Mouse (Mus musculus): ENCODE measurements around the gene Slc44a2. TPM values are rescaled to one million over a fixed set of nuclear protein-coding genes. Genes with fewer than 3 reads are reported as not detected.
A peak's percentile ranks its signal among the peaks of the same experiment; 100 is the strongest.

The Slc44a2 gene
- 53.9 and 58.6 TPM in 2 replicates for polyA plus RNA-seq (2014; fragmentation: Nextera tagmentation; extraction: Ambion mirVana)

- H3K27ac ChIP-seq (ENCODE audit: low read depth, low read length): peak within 1 kb of the TSS; percentile 11; the same call in 1 of the 2 replicates
These were observed at the start of gene Slc44a2 for GRCm38 (mm10) chr9:21320619-21321512. Gene Slc44a2, plus strand, starts transcription at chr9:21320698.

GRCm38 (mm10) chr9:21272391-21272790 is 48.1 kb upstream of the Slc44a2 start:
- H3K9ac ChIP-seq (ENCODE audit: low read length): no peak overlapping the region
- no peak overlapping the region for H3K4me2 ChIP-seq
- no peaks in the 10 kb centered on the region for H3K27me3 ChIP-seq (ENCODE audit: control insufficient read depth, insufficient read depth, low read length)
- H3K9me3 ChIP-seq (ENCODE audit: control insufficient read depth, low read length): no peaks in the 10 kb centered on the region
- WGBS: 91% methylated on average over 9 of the region's 9 CpGs
- H3K4me3 ChIP-seq (ENCODE audit: low read depth, low read length): no peak overlapping the region
- DNase-seq (ENCODE audit: low spot score, missing footprints) (no peak), ATAC-seq (ENCODE audit: low FRiP score) (no peak)
- no peak overlapping the region for H3K27ac ChIP-seq (ENCODE audit: low read depth, low read length)
- H3K4me1 ChIP-seq (ENCODE audit: control insufficient read depth, insufficient read depth, low read length): no peaks in the 10 kb centered on the region
- peaks cover 40% of the 10 kb centered on the region for H3K36me3 ChIP-seq (ENCODE audit: control insufficient read depth, insufficient read depth, low read length)

More at GRCm38 (mm10) chr9:21320619-21321512, at the start of gene Slc44a2:
- H3K4me2 ChIP-seq: peak within 1 kb of the TSS; percentile 96
- under 1% methylated on average over 52 of the region's 52 CpGs for WGBS
- no peaks in the 10 kb centered on the region for H3K9me3 ChIP-seq (ENCODE audit: control insufficient read depth, low read length)
- ATAC-seq (ENCODE audit: low FRiP score) (peak; percentile 97), DNase-seq (ENCODE audit: low spot score, missing footprints) (peak; percentile 100)
- peaks cover 11% of the 10 kb centered on the region for H3K4me1 ChIP-seq (ENCODE audit: control insufficient read depth, insufficient read depth, low read length)
- H3K9ac ChIP-seq (ENCODE audit: low read length): peak within 1 kb of the TSS; percentile 81
- H3K27me3 ChIP-seq (ENCODE audit: control insufficient read depth, insufficient read depth, low read length): no peaks in the 10 kb centered on the region
- H3K4me3 ChIP-seq (ENCODE audit: low read depth, low read length): peak within 1 kb of the TSS; percentile 66
- peaks cover 3% of the 10 kb centered on the region; the same call in 1 of the 2 replicates for H3K36me3 ChIP-seq (ENCODE audit: control insufficient read depth, insufficient read depth, low read length)

- Histone ChIP-seq H3K4me2 (no peak overlapping the region), H3K9me3 (ENCODE audit: control insufficient read depth, low read length) (no peaks in the 10 kb centered on the region), H3K9ac (ENCODE audit: low read length) (no peak overlapping the region), H3K36me3 (ENCODE audit: control insufficient read depth, insufficient read depth, low read length) (peaks cover 41% of the 10 kb centered on the region), H3K4me3 (ENCODE audit: low read depth, low read length) (no peak overlapping the region), H3K27ac (ENCODE audit: low read depth, low read length) (no peak overlapping the region), H3K27me3 (ENCODE audit: control insufficient read depth, insufficient read depth, low read length) (no peaks in the 10 kb centered on the region), H3K4me1 (ENCODE audit: control insufficient read depth, insufficient read depth, low read length) (no peaks in the 10 kb centered on the region)
- DNase-seq (ENCODE audit: low spot score, missing footprints): no peak
- no peak for ATAC-seq (ENCODE audit: low FRiP score)
- WGBS: 92% methylated on average over 8 of the region's 8 CpGs
These were observed 47.4 kb upstream of the Slc44a2 start for GRCm38 (mm10) chr9:21273094-21273493.

GRCm38 (mm10) chr9:21273520-21274228 is 46.8 kb upstream of the Slc44a2 start:
- no peak for ATAC-seq (ENCODE audit: low FRiP score)
- Histone ChIP-seq H3K36me3 (ENCODE audit: control insufficient read depth, insufficient read depth, low read length) (peaks cover 43% of the 10 kb centered on the region), H3K4me2 (no peak overlapping the region), H3K27ac (ENCODE audit: low read depth, low read length) (no peak overlapping the region), H3K4me3 (ENCODE audit: low read depth, low read length) (no peak overlapping the region), H3K27me3 (ENCODE audit: control insufficient read depth, insufficient read depth, low read length) (no peaks in the 10 kb centered on the region), H3K9me3 (ENCODE audit: control insufficient read depth, low read length) (no peaks in the 10 kb centered on the region), H3K4me1 (ENCODE audit: control insufficient read depth, insufficient read depth, low read length) (no peaks in the 10 kb centered on the region), H3K9ac (ENCODE audit: low read length) (no peak overlapping the region)
- 84% methylated on average over 7 of the region's 7 CpGs for WGBS
- DNase-seq (ENCODE audit: low spot score, missing footprints): no peak

- Histone ChIP-seq H3K9ac (ENCODE audit: low read length) (no peak overlapping the region), H3K27ac (ENCODE audit: low read depth, low read length) (no peak overlapping the region), H3K4me2 (no peak overlapping the region), H3K27me3 (ENCODE audit: control insufficient read depth, insufficient read depth, low read length) (no peaks in the 10 kb centered on the region), H3K4me3 (ENCODE audit: low read depth, low read length) (no peak overlapping the region), H3K36me3 (ENCODE audit: control insufficient read depth, insufficient read depth, low read length) (peaks cover 44% of the 10 kb centered on the region), H3K4me1 (ENCODE audit: control insufficient read depth, insufficient read depth, low read length) (no peaks in the 10 kb centered on the region), H3K9me3 (ENCODE audit: control insufficient read depth, low read length) (no peaks in the 10 kb centered on the region)
- ATAC-seq (ENCODE audit: low FRiP score): no peak
- DNase-seq (ENCODE audit: low spot score, missing footprints): no peak
- 92% methylated on average over 3 of the region's 3 CpGs for WGBS
These were observed 46.2 kb upstream of the Slc44a2 start for GRCm38 (mm10) chr9:21274336-21274735.

GRCm38 (mm10) chr9:21275013-21275710 is 45.3 kb upstream of the Slc44a2 start:
- 84% methylated on average over 7 of the region's 7 CpGs for WGBS

GRCm38 (mm10) chr9:21275727-21276126 is 44.8 kb upstream of the Slc44a2 start:
- no peak for DNase-seq (ENCODE audit: low spot score, missing footprints)
- Histone ChIP-seq H3K4me3 (ENCODE audit: low read depth, low read length) (no peak overlapping the region), H3K27me3 (ENCODE audit: control insufficient read depth, insufficient read depth, low read length) (no peaks in the 10 kb centered on the region), H3K4me2 (no peak overlapping the region), H3K36me3 (ENCODE audit: control insufficient read depth, insufficient read depth, low read length) (peaks cover 45% of the 10 kb centered on the region), H3K9me3 (ENCODE audit: control insufficient read depth, low read length) (no peaks in the 10 kb centered on the region), H3K9ac (ENCODE audit: low read length) (no peak overlapping the region), H3K27ac (ENCODE audit: low read depth, low read length) (no peak overlapping the region), H3K4me1 (ENCODE audit: control insufficient read depth, insufficient read depth, low read length) (no peaks in the 10 kb centered on the region)
- ATAC-seq (ENCODE audit: low FRiP score): peak; percentile 10; the same call in 1 of the 2 replicates
- 90% methylated on average over 12 of the region's 12 CpGs for WGBS

More at GRCm38 (mm10) chr9:21275013-21275710, 45.3 kb upstream of the Slc44a2 start:
- DNase-seq (ENCODE audit: low spot score, missing footprints) (no peak), ATAC-seq (ENCODE audit: low FRiP score) (no peak)
- no peak overlapping the region for H3K27ac ChIP-seq (ENCODE audit: low read depth, low read length)
- peaks cover 46% of the 10 kb centered on the region for H3K36me3 ChIP-seq (ENCODE audit: control insufficient read depth, insufficient read depth, low read length)
- no peaks in the 10 kb centered on the region for H3K27me3 ChIP-seq (ENCODE audit: control insufficient read depth, insufficient read depth, low read length)
- H3K4me3 ChIP-seq (ENCODE audit: low read depth, low read length): no peak overlapping the region
- H3K4me2 ChIP-seq: no peak overlapping the region
- H3K9ac ChIP-seq (ENCODE audit: low read length): no peak overlapping the region
- H3K9me3 ChIP-seq (ENCODE audit: control insufficient read depth, low read length): no peaks in the 10 kb centered on the region
- no peaks in the 10 kb centered on the region for H3K4me1 ChIP-seq (ENCODE audit: control insufficient read depth, insufficient read depth, low read length)

- Histone ChIP-seq H3K27me3 (ENCODE audit: control insufficient read depth, insufficient read depth, low read length) (no peaks in the 10 kb centered on the region), H3K9ac (ENCODE audit: low read length) (no peak overlapping the region), H3K27ac (ENCODE audit: low read depth, low read length) (no peak overlapping the region), H3K4me2 (no peak overlapping the region), H3K4me1 (ENCODE audit: control insufficient read depth, insufficient read depth, low read length) (no peaks in the 10 kb centered on the region), H3K36me3 (ENCODE audit: control insufficient read depth, insufficient read depth, low read length) (peaks cover 42% of the 10 kb centered on the region), H3K4me3 (ENCODE audit: low read depth, low read length) (no peak overlapping the region), H3K9me3 (ENCODE audit: control insufficient read depth, low read length) (no peaks in the 10 kb centered on the region)
- WGBS: 92% methylated on average over 8 of the region's 8 CpGs
- ATAC-seq (ENCODE audit: low FRiP score) (no peak), DNase-seq (ENCODE audit: low spot score, missing footprints) (no peak)
These were observed 44.2 kb upstream of the Slc44a2 start for GRCm38 (mm10) chr9:21276307-21276706.
